Mouse (Mus musculus) retina, embryonic 14.5 days (tissue): Measurements from ENCODE around the gene Olfr1351.
"Not testable (repeated sequence)": the region's sequence is repeated elsewhere in the genome, so short reads cannot be mapped to it uniquely, and the experiment has no call there.

Source experiments
- DNase-seq: peaks from one replicate; pipeline ENCODE4 v3.0.0-alpha.2; 2015; ENCODE audit warnings: low spot score

Gene Olfr1351

GRCm38 (mm10) chr10:79012172-79012571, at the start of gene Olfr1351:
Gene Olfr1351 (plus strand): TSS chr10:79012472.
- no peak for DNase-seq

DNA sequence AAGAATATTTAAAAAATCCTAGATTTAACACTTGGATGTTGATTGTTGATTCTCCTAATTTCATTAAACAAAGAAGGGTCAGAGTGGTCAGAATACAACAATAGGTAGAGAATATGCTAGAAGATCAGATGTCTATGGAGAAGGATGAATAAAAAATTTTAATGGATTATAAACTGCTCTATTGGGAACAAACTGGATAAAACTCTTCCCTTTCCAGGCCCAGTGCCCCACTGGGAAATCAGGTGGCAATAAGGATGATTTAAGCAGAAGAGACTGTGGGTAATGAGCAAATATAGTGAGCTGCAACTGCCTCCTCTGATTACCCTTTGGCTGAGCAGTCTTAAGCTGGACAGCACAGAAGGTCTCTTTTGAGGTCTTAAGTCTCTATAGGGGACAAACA, 49.3 kb upstream of the Olfr1351 start, which contains the start of gene Olfr1353:
Gene Olfr1353 (plus strand): TSS at position 301 of the 400 bp plus-strand sequence.
- DNase-seq: not testable (repeated sequence)

DNA sequence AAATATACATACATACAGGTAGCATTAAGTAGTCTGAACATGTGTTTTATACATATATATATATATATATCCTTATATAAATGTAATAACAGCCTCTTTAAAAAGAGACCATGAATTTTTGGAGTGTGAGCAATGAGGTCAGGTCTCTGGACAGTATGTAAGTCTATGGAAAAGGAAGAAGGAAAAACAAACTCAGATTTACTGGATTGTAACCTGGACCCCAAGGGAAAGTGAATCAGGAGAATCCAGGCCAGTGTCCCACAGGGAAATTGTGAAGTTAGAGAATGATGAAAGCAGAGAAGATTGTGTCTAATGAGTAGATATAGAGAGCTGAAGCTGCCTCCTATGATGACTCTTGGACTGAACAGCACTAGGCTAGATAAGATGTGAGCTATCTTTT, 31.5 kb upstream of the Olfr1351 start, which contains the start of gene Olfr1352:
Gene Olfr1352 (plus strand): TSS at position 301 of the 400 bp plus-strand sequence.
- no peak for DNase-seq

- DNase-seq: no peak
Measured at GRCm38 (mm10) chr10:79028441-79028840, 16.2 kb downstream of the Olfr1351 start, which contains the start of gene Olfr57. Gene Olfr57 (plus strand): TSS chr10:79028741.

GRCm38 (mm10) chr10:79042457-79042856, 30.2 kb downstream of the Olfr1351 start:
- not testable (repeated sequence) for DNase-seq

- DNase-seq: not testable (repeated sequence)
Measured at GRCm38 (mm10) chr10:79057370-79057769, 45.1 kb downstream of the Olfr1351 start.
